Mouse (Mus musculus) heart, postnatal 0 days (tissue): ENCODE measurements around the gene Agpat3.

Experiments used
- CTCF ChIP-seq: IDR thresholded peaks from 2 replicates; pipeline ENCODE4 v1.5.1; 2016; ENCODE audit warnings: antibody characterized with exemption, control low read depth, low read depth
- EP300 ChIP-seq: IDR thresholded peaks from 2 replicates; pipeline ENCODE4 v1.6.1; 2016; ENCODE audit warnings: antibody characterized with exemption, low read depth

- TF ChIP-seq CTCF (no peak), EP300 (no peak)
Observed at GRCm38 (mm10) chr10:78282411-78282810, 69.9 kb downstream of the Agpat3 start.
